In the genomic region with DNA sequence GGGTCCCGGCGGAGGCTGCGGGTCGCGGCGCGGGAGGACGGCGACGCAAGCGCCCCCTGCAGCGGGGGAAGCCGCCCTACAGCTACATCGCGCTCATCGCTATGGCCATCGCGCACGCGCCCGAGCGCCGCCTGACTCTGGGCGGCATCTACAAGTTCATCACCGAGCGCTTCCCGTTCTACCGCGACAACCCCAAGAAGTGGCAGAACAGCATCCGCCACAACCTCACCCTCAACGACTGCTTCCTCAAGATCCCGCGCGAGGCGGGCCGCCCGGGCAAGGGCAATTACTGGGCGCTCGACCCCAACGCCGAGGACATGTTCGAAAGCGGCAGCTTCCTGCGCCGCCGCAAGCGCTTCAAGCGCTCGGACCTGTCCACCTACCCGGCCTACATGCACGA, we compare ENCODE assay signal across 8 mouse cellular contexts. TPM values are rescaled to one million over a fixed set of nuclear protein-coding genes. Genes with fewer than 3 reads are reported as not detected.
A peak's percentile ranks its signal among the peaks of the same experiment; 100 is the strongest.
DNase-seq lines count a peak whose midpoint lies in the region; ATAC-seq lines count a peak whose summit lies in the region.

No protein-coding gene starts in this region.

- H3K9ac ChIP-seq in hindbrain, embryonic 11.5 days (ENCODE audit: low read depth, low read length), result no peak overlapping the region
- no peak overlapping the region for H3K9ac ChIP-seq in liver, embryonic 12.5 days
- H3K9ac ChIP-seq in neural tube, embryonic 14.5 days (replicated peaks; ENCODE audit: low read depth, low read length), result no peak overlapping the region

- ATAC-seq in hindbrain, embryonic 11.5 days (ENCODE audit: low FRiP score), result peak; percentile 53; the same call in 1 of the 2 replicates
- ATAC-seq in liver, embryonic 12.5 days, result no peak
- ATAC-seq in neural tube, embryonic 14.5 days (ENCODE audit: low read depth), result peak; percentile 70; the same call in 1 of the 2 replicates

- peak; percentile 13 for DNase-seq in kidney, adult 18-20 months
- no peak for DNase-seq in kidney, adult 9 months
- DNase-seq in embryo, embryonic 10 days (ENCODE audit: low spot score), result peak; percentile 67
- DNase-seq in hindbrain, embryonic 11.5 days (ENCODE audit: low spot score), result peak; percentile 69
- DNase-seq in frontal cortex, adult 2 months (ENCODE audit: extremely low spot score in 1 of 2, low spot score in 1 of 2), result no peak
- DNase-seq in urinary bladder, postnatal 25 days (ENCODE audit: low spot score), result no peak

- peak overlapping the region; percentile 39 for H3K4me2 ChIP-seq in hindbrain, embryonic 11.5 days (replicated peaks; ENCODE audit: low read depth, low read length)
- peak overlapping the region; percentile 57 for H3K4me2 ChIP-seq in liver, embryonic 12.5 days
- peak overlapping the region; percentile 43 for H3K4me2 ChIP-seq in neural tube, embryonic 14.5 days (ENCODE audit: low read depth, low read length)

- under 1% methylated on average over 44 of the region's 51 CpGs for WGBS in hindbrain, embryonic 11.5 days
- 1% methylated on average over 51 of the region's 51 CpGs for WGBS in liver, embryonic 12.5 days (ENCODE audit: insufficient replicate concordance)
- 1% methylated on average over 50 of the region's 51 CpGs for WGBS in neural tube, embryonic 14.5 days

- H3K36me3 ChIP-seq in hindbrain, embryonic 11.5 days (ENCODE audit: control insufficient read depth, insufficient read depth, low read length), result no peaks in the 10 kb centered on the region
- no peaks in the 10 kb centered on the region for H3K36me3 ChIP-seq in liver, embryonic 12.5 days
- H3K36me3 ChIP-seq in neural tube, embryonic 14.5 days (ENCODE audit: control insufficient read depth, insufficient read depth, low read length), result no peaks in the 10 kb centered on the region

- no peaks in the 10 kb centered on the region; the same call in none of the 2 replicates for H3K4me1 ChIP-seq in hindbrain, embryonic 11.5 days (replicated peaks; ENCODE audit: control insufficient read depth, insufficient read depth, low read length)
- peaks cover 21% of the 10 kb centered on the region for H3K4me1 ChIP-seq in liver, embryonic 12.5 days
- H3K4me1 ChIP-seq in neural tube, embryonic 14.5 days (ENCODE audit: control insufficient read depth, insufficient read depth, low read length), result no peaks in the 10 kb centered on the region

- no peak overlapping the region for H3K27ac ChIP-seq in hindbrain, embryonic 11.5 days (ENCODE audit: low read depth, low read length)
- H3K27ac ChIP-seq in liver, embryonic 12.5 days, result no peak overlapping the region
- H3K27ac ChIP-seq in neural tube, embryonic 14.5 days (ENCODE audit: low read depth, low read length), result no peak overlapping the region

- no peaks in the 10 kb centered on the region for H3K9me3 ChIP-seq in hindbrain, embryonic 11.5 days (ENCODE audit: control insufficient read depth, low read length)
- no peaks in the 10 kb centered on the region for H3K9me3 ChIP-seq in liver, embryonic 12.5 days (replicated peaks)
- H3K9me3 ChIP-seq in neural tube, embryonic 14.5 days (ENCODE audit: control insufficient read depth, low read length), result no peaks in the 10 kb centered on the region

- H3K4me3 ChIP-seq in hindbrain, embryonic 11.5 days (ENCODE audit: low read depth, low read length), result peak overlapping the region; percentile 32
- H3K4me3 ChIP-seq in liver, embryonic 12.5 days, result peak overlapping the region; percentile 40
- peak overlapping the region; percentile 29 for H3K4me3 ChIP-seq in neural tube, embryonic 14.5 days (ENCODE audit: low read depth, low read length)

- H3K27me3 ChIP-seq in hindbrain, embryonic 11.5 days (ENCODE audit: control insufficient read depth, insufficient read depth, low read length), result peaks cover 90% of the 10 kb centered on the region
- H3K27me3 ChIP-seq in liver, embryonic 12.5 days (replicated peaks), result peaks cover 100% of the 10 kb centered on the region
- peaks cover 71% of the 10 kb centered on the region for H3K27me3 ChIP-seq in neural tube, embryonic 14.5 days (ENCODE audit: control insufficient read depth, insufficient read depth, low read length)

RNA-seq across cellular contexts. Expression of gene Foxe1, which starts 0.9 kb away (rescaled TPM):
- 0.08 and 0.48 TPM in 2 replicates for polyA plus RNA-seq in hindbrain, embryonic 11.5 days (2014; fragmentation: Nextera tagmentation; extraction: Ambion mirVana)
- polyA plus RNA-seq in liver, embryonic 12.5 days (2016; fragmentation: Nextera tagmentation; extraction: Ambion mirVana), result 0.08 TPM in 1 of 2 replicates, not detected in the other
- polyA plus RNA-seq in neural tube, embryonic 14.5 days (2014; fragmentation: Nextera tagmentation; extraction: Ambion mirVana), result not detected in 2 replicates
- not detected in 2 replicates for polyA plus RNA-seq in frontal cortex, adult 2 months (2012; rRNA removed)

RNA-seq across cellular contexts. Expression of gene Trmo, which starts 44.9 kb away (rescaled TPM):
- 9.9 and 10.6 TPM in 2 replicates for polyA plus RNA-seq in hindbrain, embryonic 11.5 days (2014; fragmentation: Nextera tagmentation; extraction: Ambion mirVana)
- polyA plus RNA-seq in liver, embryonic 12.5 days (2016; fragmentation: Nextera tagmentation; extraction: Ambion mirVana), result 9.2 and 11.5 TPM in 2 replicates
- 9.7 and 10.0 TPM in 2 replicates for polyA plus RNA-seq in neural tube, embryonic 14.5 days (2014; fragmentation: Nextera tagmentation; extraction: Ambion mirVana)
- 5.3 and 6.6 TPM in 2 replicates for polyA plus RNA-seq in frontal cortex, adult 2 months (2012; rRNA removed)

Comparison
In these comparisons a context has a peak if more than half of its experiments do, and no peak if none do; other contexts are left out.
1. DNase-seq: peak in kidney, adult 18-20 months (single experiment), embryo, embryonic 10 days (single experiment) and hindbrain, embryonic 11.5 days (single experiment); none in kidney, adult 9 months (single experiment), frontal cortex, adult 2 months (0 of 2) and urinary bladder, postnatal 25 days (single experiment).
2. Peak in every context shown above with its lines, with median percentiles within 50 percentile points of each other: H3K4me2 ChIP-seq and H3K4me3 ChIP-seq.